Mouse (Mus musculus) embryonic fibroblast, embryonic 13.5 days (primary cell): Measurements from ENCODE around the gene Ffar2. TPM values are rescaled to one million over a fixed set of nuclear protein-coding genes. Genes with fewer than 3 reads are reported as not detected.

Experiments used
- H3K27ac ChIP-seq: 2 replicates; pipeline ENCODE4 v1.5.1; 2012; ENCODE audit warnings: low read length, control low read depth, inconsistent platforms; ENCODE audit not compliant: insufficient read depth
- H3K4me1 ChIP-seq: 2 replicates; pipeline ENCODE4 v1.6.1; 2011; ENCODE audit warnings: low read length; ENCODE audit not compliant: control insufficient read depth, insufficient read depth
- H3K4me3 ChIP-seq: 2 replicates; pipeline ENCODE4 v1.5.1; 2011; ENCODE audit warnings: mild to moderate bottlenecking, control low read depth, low read length; ENCODE audit not compliant: insufficient read depth
- CTCF ChIP-seq: IDR thresholded peaks from 2 replicates; pipeline ENCODE4 v1.5.1; 2011; ENCODE audit warnings: mild to moderate bottlenecking, control low read depth, low read length, moderate library complexity, borderline replicate concordance; ENCODE audit not compliant: insufficient read depth
- POLR2A ChIP-seq: IDR thresholded peaks from 2 replicates; pipeline ENCODE4 v1.6.1; 2011; ENCODE audit warnings: low read depth, mild to moderate bottlenecking, control low read depth, low read length, moderate library complexity
- polyA plus RNA-seq: library from polyadenylated mRNA; stranded (reverse); fragments of >200 nt; gene quantifications from 2 replicates; pipeline ENCODE4 v1.2.4, GENCODE M21; 2011; ENCODE audit warnings: low read depth; ENCODE audit not compliant: missing spikeins, insufficient read length

The Ffar2 gene
- polyA plus RNA-seq, 1 experiment, result not detected

DNA sequence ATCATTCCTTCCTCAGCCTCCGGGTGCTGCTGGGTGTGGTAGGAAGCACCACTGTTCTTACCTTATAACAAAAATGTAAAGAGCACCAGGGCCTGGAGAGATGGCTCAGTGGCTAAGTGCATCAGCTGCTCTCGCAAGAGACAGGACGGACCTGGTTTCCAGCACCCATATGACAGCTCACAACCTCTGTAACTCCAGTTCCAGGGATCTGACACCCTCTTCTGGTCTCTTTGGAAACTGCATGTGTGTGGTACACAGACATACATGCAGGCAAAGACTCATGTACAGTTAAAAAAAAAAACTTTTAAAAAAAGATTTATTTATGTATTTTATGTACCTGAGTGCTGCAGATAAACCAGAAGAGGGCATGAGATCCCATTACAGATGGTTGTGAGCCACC lies 20.3 kb downstream of the Ffar2 start:
- no peak overlapping the region for H3K27ac ChIP-seq
- H3K4me3 ChIP-seq, result no peak overlapping the region
- no peaks in the 10 kb centered on the region for H3K4me1 ChIP-seq
- no peak for TF ChIP-seq CTCF
- no peak for TF ChIP-seq POLR2A

GRCm38 (mm10) chr7:30800653-30801052 lies 22.9 kb downstream of the Ffar2 start:
- Histone ChIP-seq H3K4me3 (no peak overlapping the region), H3K4me1 (no peaks in the 10 kb centered on the region), H3K27ac (no peak overlapping the region)
- no peak for TF ChIP-seq CTCF
- TF ChIP-seq POLR2A, result no peak

GRCm38 (mm10) chr7:30796790-30797189 lies 26.8 kb downstream of the Ffar2 start:
- H3K4me3 ChIP-seq, result no peak overlapping the region
- no peak overlapping the region for H3K27ac ChIP-seq
- no peaks in the 10 kb centered on the region for H3K4me1 ChIP-seq
- TF ChIP-seq POLR2A (no peak), CTCF (no peak)

- Histone ChIP-seq H3K4me1 (no peaks in the 10 kb centered on the region), H3K27ac (no peak overlapping the region), H3K4me3 (no peak overlapping the region)
- no peak for TF ChIP-seq POLR2A
- no peak for TF ChIP-seq CTCF
Measured at GRCm38 (mm10) chr7:30794921-30795320, 28.7 kb downstream of the Ffar2 start.

GRCm38 (mm10) chr7:30791921-30792320 lies 31.7 kb downstream of the Ffar2 start:
- TF ChIP-seq POLR2A, result no peak
- TF ChIP-seq CTCF, result no peak
- Histone ChIP-seq H3K27ac (no peak overlapping the region), H3K4me1 (no peaks in the 10 kb centered on the region), H3K4me3 (no peak overlapping the region)

- no peak overlapping the region for H3K27ac ChIP-seq
- no peaks in the 10 kb centered on the region for H3K4me1 ChIP-seq
- TF ChIP-seq POLR2A (no peak), CTCF (no peak)
- no peak overlapping the region for H3K4me3 ChIP-seq
Measured at GRCm38 (mm10) chr7:30790141-30790540, 33.4 kb downstream of the Ffar2 start.

- TF ChIP-seq POLR2A (no peak), CTCF (no peak)
- Histone ChIP-seq H3K27ac (no peak within 1 kb of the TSS), H3K4me1 (no peaks in the 10 kb centered on the region), H3K4me3 (no peak within 1 kb of the TSS)
Measured at GRCm38 (mm10) chr7:30787377-30788022, 36.1 kb downstream of the Ffar2 start, which contains the start of gene Krtdap. Krtdap (plus strand) TSS chr7:30787896.

DNA sequence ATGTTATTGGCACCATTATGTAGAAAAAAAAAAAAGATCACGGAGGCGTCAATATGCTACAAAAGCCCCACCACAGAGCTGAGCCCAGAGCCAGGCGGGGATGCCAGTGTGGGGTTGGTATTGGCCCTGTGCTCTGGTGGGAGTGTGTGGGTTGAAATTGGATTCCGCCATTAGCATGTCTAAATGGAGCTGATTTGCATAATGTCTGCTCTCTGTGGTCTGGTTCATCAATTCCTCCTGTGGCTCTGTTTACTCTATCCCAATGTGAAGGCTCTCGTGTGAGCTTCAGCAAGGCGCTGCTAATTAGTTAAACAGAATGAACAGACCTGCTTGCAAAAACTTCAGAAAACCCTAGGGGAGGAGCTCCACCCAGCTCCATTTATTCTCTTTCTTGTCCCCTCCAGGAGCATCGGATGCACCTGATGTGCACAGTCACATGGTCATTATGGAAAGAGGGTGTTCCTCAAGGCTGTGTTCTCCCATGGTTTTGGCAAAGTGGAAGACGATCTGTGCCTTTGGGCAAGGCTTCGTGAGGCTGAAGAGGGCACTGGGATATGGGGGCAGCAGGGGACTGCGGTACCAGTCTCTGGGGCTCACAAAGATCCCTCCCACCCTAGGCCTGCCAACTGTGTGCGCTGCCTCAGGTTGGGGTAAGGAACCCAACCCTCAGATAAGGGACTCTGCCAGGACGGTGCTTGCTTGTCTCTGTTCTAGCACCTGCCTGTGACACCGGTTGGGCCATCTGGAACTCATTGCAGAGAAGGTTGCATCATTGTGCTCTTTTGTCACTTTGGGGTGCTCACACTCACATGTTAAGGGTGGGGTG lies 37.6 kb downstream of the Ffar2 start:
- H3K4me1 ChIP-seq, result no peaks in the 10 kb centered on the region
- no peak overlapping the region for H3K27ac ChIP-seq
- no peak overlapping the region for H3K4me3 ChIP-seq
- TF ChIP-seq POLR2A (no peak), CTCF (no peak)

- no peaks in the 10 kb centered on the region for H3K4me1 ChIP-seq
- TF ChIP-seq POLR2A (no peak), CTCF (no peak)
- no peak overlapping the region for H3K4me3 ChIP-seq
- H3K27ac ChIP-seq, result no peak overlapping the region
Measured at GRCm38 (mm10) chr7:30785154-30785553, 38.4 kb downstream of the Ffar2 start.

DNA sequence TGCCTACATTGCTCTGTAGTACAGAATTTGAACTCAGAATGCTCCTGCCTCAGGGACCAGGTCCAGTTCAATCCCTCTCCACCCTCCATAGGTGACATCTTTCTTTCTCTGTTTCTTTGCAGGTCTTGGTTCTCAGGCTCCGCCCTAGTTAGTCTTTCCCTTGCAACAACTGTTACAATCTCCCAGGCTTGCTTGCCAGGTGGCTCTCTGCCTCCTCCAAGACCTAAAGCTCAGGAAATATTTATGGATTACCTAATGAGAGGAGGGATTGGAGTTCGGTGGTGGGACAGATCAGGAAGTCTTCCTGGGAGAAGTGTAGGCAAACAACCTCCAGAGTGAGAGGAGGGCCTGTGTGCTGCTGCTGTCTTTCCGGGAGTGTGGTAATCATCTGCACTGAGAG lies 40.9 kb downstream of the Ffar2 start:
- H3K4me3 ChIP-seq, result no peak overlapping the region
- TF ChIP-seq CTCF (no peak), POLR2A (no peak)
- no peaks in the 10 kb centered on the region for H3K4me1 ChIP-seq
- no peak overlapping the region for H3K27ac ChIP-seq
